Mouse (Mus musculus): ENCODE results near the gene Sntb2.

DNA sequence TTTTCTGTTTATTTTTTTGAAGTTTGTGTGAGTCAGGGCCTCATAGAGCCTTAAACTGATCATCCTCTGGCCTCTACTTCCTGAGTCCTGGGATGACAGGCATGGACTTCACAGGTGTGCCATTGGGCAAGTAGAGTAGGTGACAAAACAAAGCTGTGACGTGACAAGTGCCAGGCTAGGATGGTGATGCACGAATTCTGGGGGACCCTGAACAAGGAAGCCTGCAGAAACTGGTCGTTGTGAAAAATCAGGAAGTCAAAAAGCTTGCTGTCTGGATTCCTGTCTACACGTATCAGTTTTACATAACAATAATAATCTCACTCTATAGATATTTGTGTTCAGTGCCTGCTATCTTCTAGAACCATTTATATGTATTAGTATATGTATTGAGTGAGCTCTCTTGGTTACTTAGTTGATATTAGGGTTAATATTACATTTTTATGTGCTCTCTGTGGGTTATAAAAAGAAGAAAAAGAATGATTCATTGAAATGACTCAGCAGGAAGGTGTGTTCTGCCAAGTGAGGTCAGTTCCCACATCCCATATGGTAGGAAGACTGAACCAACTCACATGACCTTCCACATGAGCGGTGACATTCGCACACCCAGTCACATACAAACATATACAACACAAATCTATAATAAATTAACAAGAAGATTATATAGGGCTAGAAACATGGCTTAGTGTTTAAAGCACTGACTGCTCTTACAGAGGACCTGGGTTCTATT lies 37.2 kb downstream of the Sntb2 start:
- TF ChIP-seq POLR2A (IDR thresholded peaks at IDR 0.05; ENCODE audit: extremely low read depth, insufficient read depth, low read length) (no peak), CTCF (IDR thresholded peaks at IDR 0.05; ENCODE audit: extremely low read depth, insufficient read depth, low read length) (no peak)

All from cortical plate, adult 2 months (tissue).